Mouse (Mus musculus) lung, embryonic 14.5 days (tissue): ENCODE measurements at regions not wholly inside any gene's neighbourhood (a gene's known extent, or its start where the extent isn't known, plus 50 kb on each side); places are given as distances from the start of the nearest gene placed in this dataset.

Source experiments
- ATAC-seq: fragments of 200-750 bp; cut with Nextera tagmentation; 2 replicates; pipeline ENCODE4 v1.8.0; 2017; ENCODE audit warnings: mild to moderate bottlenecking, moderate TSS enrichment, moderate library complexity; ENCODE audit not compliant: insufficient read depth
- DNase-seq: peaks from one replicate; pipeline ENCODE4 v3.0.0-alpha.2; 2015
- H3K27ac ChIP-seq: fragments of 300-500 bp; sonication (generic); 2 replicates; pipeline ENCODE4 v1.5.1; 2014; ENCODE audit warnings: low read depth, mild to moderate bottlenecking, moderate library complexity
- H3K27me3 ChIP-seq: fragments of 300-500 bp; sonication (generic); 2 replicates; pipeline ENCODE4 v1.6.1; 2014; ENCODE audit warnings: low read length, control low read depth; ENCODE audit not compliant: insufficient read depth
- H3K36me3 ChIP-seq: fragments of 300-500 bp; sonication (generic); 2 replicates; pipeline ENCODE4 v1.6.1; 2014; ENCODE audit warnings: control low read depth; ENCODE audit not compliant: insufficient read depth
- H3K4me1 ChIP-seq: fragments of 300-500 bp; sonication (generic); 2 replicates; pipeline ENCODE4 v1.6.1; 2014; ENCODE audit warnings: antibody characterized with exemption, control low read depth; ENCODE audit not compliant: insufficient read depth
- H3K4me2 ChIP-seq: fragments of 300-500 bp; sonication (generic); 2 replicates; pipeline ENCODE4 v1.6.1; 2014; ENCODE audit warnings: mild to moderate bottlenecking
- H3K4me3 ChIP-seq: fragments of 300-500 bp; sonication (generic); 2 replicates; pipeline ENCODE4 v1.5.1; 2014; ENCODE audit warnings: low read depth, low read length
- H3K9ac ChIP-seq: fragments of 300-500 bp; sonication (generic); 2 replicates; pipeline ENCODE4 v1.6.1; 2014
- H3K9me3 ChIP-seq: fragments of 300-500 bp; sonication (generic); 2 replicates; pipeline ENCODE4 v1.6.1; 2016; ENCODE audit warnings: low read depth, low read length, control low read depth
- CTCF ChIP-seq: IDR thresholded peaks from 2 replicates; pipeline ENCODE4 v1.5.1; 2016; ENCODE audit warnings: antibody characterized with exemption, low read depth
- WGBS: fragments of 180-500 bp; shearing (Covaris S2); extraction: QIAGEN DNeasy Blood & Tissue Kit; methylation state at CpG from one replicate; pipeline ENCODE4 v1.1.7; 2014; 5-methylcytosine and 5-hydroxymethylcytosine counted together

- Histone ChIP-seq H3K27ac (no peak overlapping the region), H3K4me1 (no peaks in the 10 kb centered on the region), H3K4me3 (no peak overlapping the region), H3K36me3 (no peaks in the 10 kb centered on the region), H3K9ac (no peak overlapping the region), H3K4me2 (no peak overlapping the region), H3K9me3 (no peaks in the 10 kb centered on the region), H3K27me3 (no peaks in the 10 kb centered on the region)
- 33% methylated on average over 12 of the region's 12 CpGs for WGBS
- DNase-seq (no peak), ATAC-seq (no peak)
- no peak for TF ChIP-seq CTCF
These were observed 52.4 kb upstream of the Olfr291 start for GRCm38 (mm10) chr7:84800966-84801365.

GRCm38 (mm10) chr7:84794655-84795054 lies 58.7 kb upstream of the Olfr291 start:
- no peak overlapping the region for H3K4me2 ChIP-seq
- ATAC-seq, result no peak
- no peaks in the 10 kb centered on the region for H3K36me3 ChIP-seq
- peak; percentile 64 for DNase-seq
- H3K4me3 ChIP-seq, result no peak overlapping the region
- 3% methylated on average over 1 of the region's 1 CpGs for WGBS
- no peaks in the 10 kb centered on the region for H3K4me1 ChIP-seq
- TF ChIP-seq CTCF, result no peak; the same call in 1 of the 2 replicates
- no peaks in the 10 kb centered on the region for H3K9me3 ChIP-seq
- H3K27ac ChIP-seq, result no peak overlapping the region
- H3K27me3 ChIP-seq, result no peaks in the 10 kb centered on the region
- H3K9ac ChIP-seq, result no peak overlapping the region

DNA sequence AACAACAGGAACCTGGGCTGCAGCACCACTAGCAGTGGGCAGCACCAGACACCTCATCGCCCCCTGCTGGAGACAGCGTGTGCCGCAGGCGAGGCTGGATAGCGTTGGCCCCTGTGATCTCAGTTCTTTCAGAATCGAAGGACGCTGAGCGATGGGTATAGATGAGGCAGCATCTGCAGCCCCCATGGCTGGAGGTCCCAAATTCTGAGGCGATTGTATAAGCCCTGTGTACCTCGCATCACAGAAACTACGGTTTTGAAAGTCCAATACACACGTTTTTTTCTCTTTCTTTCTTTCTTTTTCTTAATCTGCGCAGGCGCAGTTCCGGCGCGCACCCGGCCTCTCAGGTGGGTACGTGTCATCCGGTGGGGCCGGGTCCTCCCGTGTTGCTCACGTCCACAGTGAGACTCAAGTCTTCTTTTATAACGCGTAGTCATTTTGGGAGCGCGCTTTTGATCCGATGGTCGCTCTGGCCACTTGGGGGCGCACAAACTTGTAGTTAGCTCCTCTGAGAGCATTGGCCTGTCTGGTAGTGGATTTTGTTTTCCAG lies 74.0 kb upstream of the Olfr291 start:
- peak overlapping the region; percentile 78 for H3K4me2 ChIP-seq
- H3K9me3 ChIP-seq, result no peaks in the 10 kb centered on the region
- TF ChIP-seq CTCF, result peak; percentile 97
- peak overlapping the region; percentile 65 for H3K9ac ChIP-seq
- no peaks in the 10 kb centered on the region for H3K36me3 ChIP-seq
- peak overlapping the region; percentile 48 for H3K4me3 ChIP-seq
- H3K27ac ChIP-seq, result no peak overlapping the region
- H3K4me1 ChIP-seq, result no peaks in the 10 kb centered on the region
- ATAC-seq, result peak; percentile 97
- under 1% methylated on average over 30 of the region's 30 CpGs for WGBS
- H3K27me3 ChIP-seq, result no peaks in the 10 kb centered on the region
- DNase-seq, result peak; percentile 93

DNA sequence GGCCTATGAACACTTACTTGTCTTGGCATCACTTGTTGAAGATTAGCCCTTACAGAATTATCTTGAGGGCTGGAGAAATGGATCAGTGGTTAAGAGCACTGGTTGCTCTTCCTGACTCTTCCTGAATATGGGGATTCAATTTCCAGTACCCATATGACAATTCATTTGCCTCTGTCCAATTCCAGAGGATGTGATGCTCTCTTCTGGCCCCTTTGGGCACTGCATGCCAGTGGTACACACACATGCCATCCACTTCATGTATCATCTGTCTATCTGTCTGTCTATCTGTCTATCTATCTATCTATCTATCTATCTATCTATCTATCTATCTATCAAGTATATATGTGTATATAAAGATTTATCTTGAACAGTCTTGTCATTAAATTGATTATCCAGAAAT lies 75.7 kb upstream of the Olfr291 start:
- H3K36me3 ChIP-seq, result no peaks in the 10 kb centered on the region
- ATAC-seq (no peak), DNase-seq (peak; percentile 1)
- no peaks in the 10 kb centered on the region for H3K9me3 ChIP-seq
- no peak overlapping the region for H3K9ac ChIP-seq
- H3K27me3 ChIP-seq, result no peaks in the 10 kb centered on the region
- H3K4me3 ChIP-seq, result no peak overlapping the region
- H3K4me1 ChIP-seq, result no peaks in the 10 kb centered on the region
- TF ChIP-seq CTCF, result 0 out of 2 replicates have a peak, but pooled peaks have one; percentile 26
- H3K27ac ChIP-seq, result no peak overlapping the region
- no peak overlapping the region for H3K4me2 ChIP-seq

- Histone ChIP-seq H3K9ac (no peak overlapping the region), H3K27ac (no peak overlapping the region), H3K27me3 (no peaks in the 10 kb centered on the region), H3K4me2 (no peak overlapping the region), H3K4me3 (no peak overlapping the region), H3K9me3 (no peaks in the 10 kb centered on the region), H3K36me3 (no peaks in the 10 kb centered on the region), H3K4me1 (no peaks in the 10 kb centered on the region)
- ATAC-seq, result peak; percentile 83
- TF ChIP-seq CTCF, result no peak
- DNase-seq, result peak; percentile 15
- WGBS, result 69% methylated on average over 3 of the region's 3 CpGs
These were observed 66.5 kb upstream of the Zfand6 start for GRCm38 (mm10) chr7:84756261-84756660.

GRCm38 (mm10) chr7:84753361-84753760 lies 63.6 kb upstream of the Zfand6 start:
- no peak overlapping the region for H3K9ac ChIP-seq
- no peak overlapping the region for H3K4me3 ChIP-seq
- no peak overlapping the region for H3K4me2 ChIP-seq
- H3K4me1 ChIP-seq, result no peaks in the 10 kb centered on the region
- H3K36me3 ChIP-seq, result no peaks in the 10 kb centered on the region
- DNase-seq (no peak), ATAC-seq (no peak)
- no peaks in the 10 kb centered on the region for H3K9me3 ChIP-seq
- TF ChIP-seq CTCF, result no peak
- no peak overlapping the region for H3K27ac ChIP-seq
- H3K27me3 ChIP-seq, result no peaks in the 10 kb centered on the region
- 84% methylated on average over 1 of the region's 1 CpGs for WGBS

DNA sequence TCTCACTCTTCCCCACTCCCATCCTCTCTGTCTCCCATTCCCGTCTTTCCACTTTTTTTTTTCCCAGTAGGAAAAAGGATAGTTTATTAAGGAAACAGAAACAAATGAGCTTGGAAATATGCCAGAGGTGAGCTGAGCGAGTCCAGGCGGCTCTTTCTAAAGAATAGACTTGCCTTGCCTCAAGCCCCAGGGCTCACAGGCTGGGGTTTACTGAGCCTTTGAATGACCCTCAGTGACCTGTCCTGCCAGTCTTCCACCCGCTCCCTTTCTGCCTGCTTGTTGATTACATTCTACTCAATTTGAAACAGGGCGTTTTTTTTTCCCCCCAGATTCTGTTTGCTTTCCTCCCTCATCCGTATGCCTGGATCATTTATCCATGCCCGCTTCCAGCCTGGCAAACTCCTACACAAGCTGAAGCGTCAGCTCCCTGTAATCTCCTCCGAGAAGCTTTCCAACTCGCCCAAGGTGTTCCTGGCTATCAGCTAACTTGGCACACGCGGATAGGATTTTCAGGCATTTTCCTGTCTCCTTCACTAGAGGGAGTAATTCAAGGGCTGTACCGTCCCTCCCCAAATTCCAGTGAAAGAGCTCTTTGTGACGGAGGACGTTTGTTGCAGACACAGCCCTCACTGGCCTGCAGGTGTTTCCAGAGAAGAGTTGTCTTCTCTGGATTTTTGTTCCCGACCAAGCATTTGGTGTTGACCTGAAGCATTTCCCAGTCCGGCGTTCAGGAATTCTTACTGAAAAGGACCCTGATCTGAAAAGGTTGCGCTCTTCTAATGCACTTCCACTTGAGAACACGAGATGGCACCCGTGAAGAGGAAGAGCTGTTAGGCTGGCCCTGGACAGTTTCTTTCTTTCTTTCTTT lies 59.9 kb upstream of the Zfand6 start:
- no peaks in the 10 kb centered on the region for H3K27me3 ChIP-seq
- no peaks in the 10 kb centered on the region for H3K36me3 ChIP-seq
- H3K9ac ChIP-seq, result peak overlapping the region; percentile 17
- H3K9me3 ChIP-seq, result no peaks in the 10 kb centered on the region
- H3K4me2 ChIP-seq, result peak overlapping the region; percentile 57
- WGBS, result under 1% methylated on average over 21 of the region's 21 CpGs
- H3K4me1 ChIP-seq, result no peaks in the 10 kb centered on the region
- TF ChIP-seq CTCF, result peak; percentile 70
- peak overlapping the region; percentile 23 for H3K4me3 ChIP-seq
- H3K27ac ChIP-seq, result no peak overlapping the region
- peak; percentile 84 for DNase-seq
- peak; percentile 79 for ATAC-seq
